Mouse (Mus musculus) heart, embryonic 14.5 days (tissue): Measurements from ENCODE around the gene Vps4b. TPM values are rescaled to one million over a fixed set of nuclear protein-coding genes. Genes with fewer than 3 reads are reported as not detected.

Experiments
- ATAC-seq: fragments of 200-750 bp; cut with Nextera tagmentation; 2 replicates; pipeline ENCODE4 v1.8.0; 2017; ENCODE audit warnings: low read depth, moderate TSS enrichment; ENCODE audit not compliant: insufficient number of reproducible peaks, insufficient read depth, low FRiP score
- H3K27ac ChIP-seq, 2 experiments: fragments of 200-500 bp in 1 of 2; fragments of 300-500 bp in 1 of 2; sonication (generic) in 1 of 2; replicated peaks in 1 of 2; 2 replicates each; pipeline ENCODE4 v1.5.1; 2012 to 2014; ENCODE audit warnings: low read depth in 2 of 2, low read length in 2 of 2, control low read depth in 1 of 2, mild to moderate bottlenecking in 1 of 2, mixed read lengths in 1 of 2; ENCODE audit not compliant: control insufficient read depth in 1 of 2, insufficient read depth in 1 of 2
- H3K27me3 ChIP-seq: fragments of 300-500 bp; sonication (generic); 2 replicates; pipeline ENCODE4 v1.6.1; 2014; ENCODE audit warnings: mild to moderate bottlenecking, low read length, control low read depth; ENCODE audit not compliant: control insufficient read depth, insufficient read depth
- H3K36me3 ChIP-seq: fragments of 300-500 bp; sonication (generic); 2 replicates; pipeline ENCODE4 v1.6.1; 2014; ENCODE audit warnings: mild to moderate bottlenecking, control low read depth, low read length, mixed read lengths; ENCODE audit not compliant: control insufficient read depth, insufficient read depth
- H3K4me1 ChIP-seq, 2 experiments: fragments of 200-500 bp in 1 of 2; fragments of 300-500 bp in 1 of 2; sonication (generic) in 1 of 2; 2 replicates each; pipeline ENCODE4 v1.6.1; 2012 to 2014; ENCODE audit warnings: low read length in 2 of 2, control low read depth in 1 of 2, mixed read lengths in 1 of 2; ENCODE audit not compliant: control insufficient read depth in 2 of 2, insufficient read depth in 2 of 2
- H3K4me2 ChIP-seq: fragments of 300-500 bp; sonication (generic); 2 replicates; pipeline ENCODE4 v1.6.1; 2014; ENCODE audit warnings: mild to moderate bottlenecking, low read length
- H3K4me3 ChIP-seq, 2 experiments: fragments of 200-500 bp in 1 of 2; fragments of 300-500 bp in 1 of 2; sonication (generic) in 1 of 2; 2 replicates each; pipeline ENCODE4 v1.5.1; 2012 to 2014; ENCODE audit warnings: low read length in 2 of 2, mild to moderate bottlenecking in 2 of 2, control low read depth in 1 of 2, low read depth in 1 of 2, moderate library complexity in 1 of 2; ENCODE audit not compliant: control insufficient read depth in 1 of 2, insufficient read depth in 1 of 2
- H3K9ac ChIP-seq: fragments of 300-500 bp; sonication (generic); 2 replicates; pipeline ENCODE4 v1.6.1; 2014; ENCODE audit warnings: mild to moderate bottlenecking, low read length
- H3K9me3 ChIP-seq: fragments of 300-500 bp; sonication (generic); 2 replicates; pipeline ENCODE4 v1.6.1; 2016; ENCODE audit warnings: low read length, control low read depth; ENCODE audit not compliant: control insufficient read depth
- WGBS: fragments of 180-500 bp; shearing (Covaris S2); extraction: QIAGEN DNeasy Blood & Tissue Kit; methylation state at CpG from one replicate; pipeline ENCODE4 v1.1.7; 2014; 5-methylcytosine and 5-hydroxymethylcytosine counted together
- polyA plus RNA-seq: library from polyadenylated mRNA; unstranded; fragments of >200 nt; fragmentation: Nextera tagmentation; extraction: Ambion mirVana; gene quantifications from 2 replicates; pipeline ENCODE4 v1.2.1, GENCODE M21; 2014

Gene Vps4b
- polyA plus RNA-seq, 1 experiment from 2014 or later, result 45.1 TPM

- Histone ChIP-seq H3K27ac (no peak overlapping the region), H3K27me3 (no peaks in the 10 kb centered on the region), H3K4me2 (no peak overlapping the region), H3K36me3 (peaks cover 47% of the 10 kb centered on the region), H3K9me3 (no peaks in the 10 kb centered on the region), H3K4me3 (no peak overlapping the region), H3K9ac (no peak overlapping the region), H3K4me1 (no peaks in the 10 kb centered on the region)
- WGBS, result 51% methylated on average over 1 of the region's 1 CpGs
- no peak for ATAC-seq
These were observed 45.9 kb downstream of the Vps4b start for GRCm38 (mm10) chr1:106750656-106751055.

- Histone ChIP-seq H3K9ac (no peak overlapping the region), H3K27ac (no peak overlapping the region), H3K4me3 (no peak overlapping the region), H3K4me1 (no peaks in the 10 kb centered on the region), H3K36me3 (peaks cover 45% of the 10 kb centered on the region), H3K27me3 (no peaks in the 10 kb centered on the region), H3K9me3 (no peaks in the 10 kb centered on the region), H3K4me2 (no peak overlapping the region)
- no peak for ATAC-seq
- 86% methylated on average over 6 of the region's 6 CpGs for WGBS
These were observed 47.8 kb downstream of the Vps4b start for GRCm38 (mm10) chr1:106748555-106749315.

GRCm38 (mm10) chr1:106742980-106743379, 53.5 kb downstream of the Vps4b start:
- Histone ChIP-seq H3K9me3 (no peaks in the 10 kb centered on the region), H3K27me3 (no peaks in the 10 kb centered on the region), H3K4me1 (no peaks in the 10 kb centered on the region), H3K4me3 (no peak overlapping the region), H3K27ac (no peak overlapping the region), H3K36me3 (peaks cover 60% of the 10 kb centered on the region), H3K9ac (no peak overlapping the region), H3K4me2 (no peak overlapping the region)
- WGBS, result 95% methylated on average over 6 of the region's 6 CpGs
- ATAC-seq, result no peak

GRCm38 (mm10) chr1:106740735-106741134, 55.8 kb downstream of the Vps4b start:
- no peaks in the 10 kb centered on the region for H3K4me1 ChIP-seq
- no peaks in the 10 kb centered on the region for H3K27me3 ChIP-seq
- H3K27ac ChIP-seq, result no peak overlapping the region
- WGBS, result 85% methylated on average over 4 of the region's 4 CpGs
- H3K4me2 ChIP-seq, result no peak overlapping the region
- no peak overlapping the region for H3K4me3 ChIP-seq
- H3K36me3 ChIP-seq, result peaks cover 58% of the 10 kb centered on the region
- H3K9me3 ChIP-seq, result no peaks in the 10 kb centered on the region
- no peak overlapping the region for H3K9ac ChIP-seq
- no peak for ATAC-seq

GRCm38 (mm10) chr1:106739810-106740209, 56.7 kb downstream of the Vps4b start:
- ATAC-seq, result no peak
- H3K4me2 ChIP-seq, result no peak overlapping the region
- H3K9me3 ChIP-seq, result no peaks in the 10 kb centered on the region
- no peaks in the 10 kb centered on the region for H3K4me1 ChIP-seq
- 90% methylated on average over 5 of the region's 5 CpGs for WGBS
- H3K27me3 ChIP-seq, result no peaks in the 10 kb centered on the region
- no peak overlapping the region for H3K27ac ChIP-seq
- H3K4me3 ChIP-seq, result no peak overlapping the region
- peaks cover 55% of the 10 kb centered on the region for H3K36me3 ChIP-seq
- H3K9ac ChIP-seq, result no peak overlapping the region

GRCm38 (mm10) chr1:106738092-106738491, 58.4 kb downstream of the Vps4b start:
- no peak for ATAC-seq
- Histone ChIP-seq H3K36me3 (peaks cover 62% of the 10 kb centered on the region), H3K9ac (no peak overlapping the region)

GRCm38 (mm10) chr1:106736211-106736610, 60.3 kb downstream of the Vps4b start:
- Histone ChIP-seq H3K4me2 (no peak overlapping the region), H3K4me1 (no peaks in the 10 kb centered on the region), H3K9ac (no peak overlapping the region), H3K27ac (no peak overlapping the region), H3K4me3 (no peak overlapping the region), H3K9me3 (no peaks in the 10 kb centered on the region), H3K36me3 (peaks cover 54% of the 10 kb centered on the region), H3K27me3 (no peaks in the 10 kb centered on the region)
- no peak for ATAC-seq
- WGBS, result 90% methylated on average over 8 of the region's 8 CpGs

More at GRCm38 (mm10) chr1:106738092-106738491, 58.4 kb downstream of the Vps4b start:
- no peaks in the 10 kb centered on the region for H3K9me3 ChIP-seq
- H3K27ac ChIP-seq, result no peak overlapping the region
- no peak overlapping the region for H3K4me3 ChIP-seq
- no peak overlapping the region for H3K4me2 ChIP-seq
- WGBS, result 88% methylated on average over 3 of the region's 3 CpGs
- no peaks in the 10 kb centered on the region for H3K4me1 ChIP-seq
- no peaks in the 10 kb centered on the region for H3K27me3 ChIP-seq

- no peak overlapping the region for H3K9ac ChIP-seq
- H3K4me1 ChIP-seq, result no peaks in the 10 kb centered on the region
- H3K36me3 ChIP-seq, result peaks cover 52% of the 10 kb centered on the region
- ATAC-seq, result no peak
- 59% methylated on average over 2 of the region's 2 CpGs for WGBS
- H3K27me3 ChIP-seq, result no peaks in the 10 kb centered on the region
- H3K4me2 ChIP-seq, result no peak overlapping the region
- H3K27ac ChIP-seq, result no peak overlapping the region
- no peak overlapping the region for H3K4me3 ChIP-seq
- H3K9me3 ChIP-seq, result no peaks in the 10 kb centered on the region
These were observed 60.9 kb downstream of the Vps4b start for GRCm38 (mm10) chr1:106735586-106735985.
